Mouse (Mus musculus): ENCODE results near the gene Zfp574. TPM values are rescaled to one million over a fixed set of nuclear protein-coding genes. Genes with fewer than 3 reads are reported as not detected.

Zfp574 gene
- total RNA-seq (2014; rRNA removed) (37.4 and 38.0 TPM in 2 replicates), polyA plus RNA-seq (2015; fragmentation: Nextera tagmentation; extraction: Ambion mirVana) (30.9 and 31.9 TPM in 2 replicates)

DNA sequence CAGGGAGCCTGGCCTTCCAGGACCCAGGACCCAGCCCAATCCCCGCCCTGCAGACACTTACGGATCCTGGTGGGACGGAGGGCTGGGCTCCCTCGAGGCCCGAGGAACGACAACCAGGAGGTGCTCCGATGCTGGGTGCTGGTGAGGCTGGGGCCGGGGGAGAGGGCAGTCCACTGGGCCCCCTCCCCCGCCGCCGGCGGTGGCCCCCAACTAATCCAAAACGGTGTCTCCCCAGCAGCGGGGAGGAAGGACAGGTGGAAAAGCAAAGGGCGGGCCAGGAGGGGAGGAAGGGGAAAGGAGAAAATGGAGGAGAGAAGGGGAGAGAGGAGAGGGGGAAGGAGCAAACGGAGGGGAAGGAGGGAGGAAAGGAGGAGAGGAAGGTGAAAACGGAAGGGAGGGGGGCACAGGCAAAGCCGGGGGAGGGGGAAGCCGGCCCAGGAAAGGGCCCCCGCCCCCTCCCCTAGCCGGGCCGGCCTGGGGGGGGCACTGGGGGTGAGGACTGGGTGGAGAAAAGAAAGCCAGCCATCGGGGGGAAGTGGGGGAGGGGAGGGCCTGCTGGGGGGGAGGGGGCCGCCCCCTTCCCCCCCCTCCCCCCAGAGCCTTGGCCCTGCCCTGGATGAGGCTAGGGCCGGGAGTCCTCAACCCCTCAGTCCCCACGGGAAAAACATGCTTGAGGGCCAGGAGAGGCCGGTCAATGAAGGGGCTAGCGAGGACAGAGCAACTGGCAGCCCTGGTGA lies at the start of gene Zfp574, which contains the start of gene Grik5:
Gene Zfp574, plus strand, starts transcription at position 589 of the 737 bp plus-strand sequence.
Gene Grik5, minus strand, starts transcription at position 368 of the 737 bp plus-strand sequence.
- ATAC-seq (ENCODE audit: low FRiP score) (no peak), DNase-seq (ENCODE audit: low spot score) (peak; percentile 41)
- peak within 1 kb of the TSS; percentile 92 for H3K27ac ChIP-seq (ENCODE audit: low read depth, low read length)
- H3K27me3 ChIP-seq (ENCODE audit: insufficient read depth, low read length), result no peaks in the 10 kb centered on the region
- H3K36me3 ChIP-seq (ENCODE audit: insufficient read depth, low read length), result peaks cover 9% of the 10 kb centered on the region
- no peak for TF ChIP-seq CTCF (IDR thresholded peaks at IDR 0.05)
- WGBS, result 1% methylated on average over 21 of the region's 28 CpGs
- H3K4me3 ChIP-seq (ENCODE audit: low read depth, low read length), result peak within 1 kb of the TSS; percentile 85
- peak within 1 kb of the TSS; percentile 97 for H3K9ac ChIP-seq (replicated peaks; ENCODE audit: low read length, poor library complexity, severe bottlenecking)
- H3K4me2 ChIP-seq (ENCODE audit: low read depth, low read length, poor library complexity, severe bottlenecking), result peak within 1 kb of the TSS; percentile 91
- no peaks in the 10 kb centered on the region for H3K9me3 ChIP-seq (ENCODE audit: low read length)
- peaks cover 29% of the 10 kb centered on the region for H3K4me1 ChIP-seq (ENCODE audit: insufficient read depth, low read length)

- Histone ChIP-seq H3K36me3 (ENCODE audit: insufficient read depth, low read length) (peaks cover 59% of the 10 kb centered on the region), H3K4me3 (ENCODE audit: low read depth, low read length) (no peak overlapping the region), H3K4me1 (ENCODE audit: insufficient read depth, low read length) (no peaks in the 10 kb centered on the region), H3K27ac (ENCODE audit: low read depth, low read length) (no peak overlapping the region), H3K9ac (replicated peaks; ENCODE audit: low read length, poor library complexity, severe bottlenecking) (no peak overlapping the region), H3K27me3 (ENCODE audit: insufficient read depth, low read length) (no peaks in the 10 kb centered on the region), H3K4me2 (ENCODE audit: low read depth, low read length, poor library complexity, severe bottlenecking) (no peak overlapping the region), H3K9me3 (ENCODE audit: low read length) (no peaks in the 10 kb centered on the region)
- DNase-seq (ENCODE audit: low spot score), result no peak
- WGBS, result 60% methylated on average over 10 of the region's 10 CpGs
- peak; percentile 49 for TF ChIP-seq CTCF (IDR thresholded peaks at IDR 0.05)
- ATAC-seq (ENCODE audit: low FRiP score), result no peak
These were observed 46.4 kb upstream of the Zfp574 start for GRCm38 (mm10) chr7:25025855-25026439.

- no peaks in the 10 kb centered on the region for H3K4me1 ChIP-seq (ENCODE audit: insufficient read depth, low read length)
- WGBS, result 69% methylated on average over 7 of the region's 7 CpGs
- no peaks in the 10 kb centered on the region for H3K27me3 ChIP-seq (ENCODE audit: insufficient read depth, low read length)
- H3K4me3 ChIP-seq (ENCODE audit: low read depth, low read length), result no peak overlapping the region
- H3K9me3 ChIP-seq (ENCODE audit: low read length), result no peaks in the 10 kb centered on the region
- TF ChIP-seq CTCF (IDR thresholded peaks at IDR 0.05), result no peak
- H3K36me3 ChIP-seq (ENCODE audit: insufficient read depth, low read length), result peaks cover 58% of the 10 kb centered on the region
- no peak for DNase-seq (ENCODE audit: low spot score)
- no peak for ATAC-seq (ENCODE audit: low FRiP score)
- H3K27ac ChIP-seq (ENCODE audit: low read depth, low read length), result no peak overlapping the region
- H3K9ac ChIP-seq (replicated peaks; ENCODE audit: low read length, poor library complexity, severe bottlenecking), result no peak overlapping the region
- no peak overlapping the region for H3K4me2 ChIP-seq (ENCODE audit: low read depth, low read length, poor library complexity, severe bottlenecking)
These were observed 45.9 kb upstream of the Zfp574 start for GRCm38 (mm10) chr7:25026452-25026851.

DNA sequence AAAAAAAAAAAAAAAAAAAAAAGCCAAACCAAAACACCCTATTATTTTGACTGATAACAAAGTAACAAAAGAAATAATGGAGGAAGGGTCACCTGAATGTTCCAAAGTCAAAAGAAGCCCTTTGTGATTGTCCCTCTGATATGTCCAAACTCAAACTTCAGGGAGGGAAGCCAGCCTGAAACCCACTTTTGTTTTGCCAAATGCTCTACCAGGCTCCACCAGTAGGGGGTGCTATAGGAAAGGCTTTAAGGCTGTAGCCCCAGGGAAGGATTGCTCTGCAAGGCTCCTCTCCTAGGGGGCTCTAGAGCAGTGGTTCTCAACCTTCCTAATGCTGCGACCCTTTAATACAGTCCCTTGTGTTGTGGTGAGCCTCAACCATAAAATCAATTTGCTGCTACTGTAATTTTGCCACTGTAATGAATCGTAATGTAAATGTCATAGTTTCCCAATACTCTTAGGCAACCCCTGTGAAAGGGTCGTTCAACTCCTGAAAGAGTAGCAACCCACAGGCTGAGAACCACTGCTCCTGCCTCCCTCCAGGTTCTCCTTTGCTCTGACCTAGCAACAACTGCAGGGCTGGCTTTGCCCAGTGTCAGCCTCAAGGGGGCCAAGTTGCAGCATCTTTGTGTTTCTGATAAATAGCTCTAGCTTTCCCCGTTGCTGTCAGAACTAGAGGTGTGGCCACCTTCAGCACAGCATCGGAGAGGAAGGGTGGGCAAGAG lies 42.2 kb upstream of the Zfp574 start:
- WGBS, result 30% methylated on average over 5 of the region's 5 CpGs
- peaks cover 46% of the 10 kb centered on the region for H3K36me3 ChIP-seq (ENCODE audit: insufficient read depth, low read length)

DNA sequence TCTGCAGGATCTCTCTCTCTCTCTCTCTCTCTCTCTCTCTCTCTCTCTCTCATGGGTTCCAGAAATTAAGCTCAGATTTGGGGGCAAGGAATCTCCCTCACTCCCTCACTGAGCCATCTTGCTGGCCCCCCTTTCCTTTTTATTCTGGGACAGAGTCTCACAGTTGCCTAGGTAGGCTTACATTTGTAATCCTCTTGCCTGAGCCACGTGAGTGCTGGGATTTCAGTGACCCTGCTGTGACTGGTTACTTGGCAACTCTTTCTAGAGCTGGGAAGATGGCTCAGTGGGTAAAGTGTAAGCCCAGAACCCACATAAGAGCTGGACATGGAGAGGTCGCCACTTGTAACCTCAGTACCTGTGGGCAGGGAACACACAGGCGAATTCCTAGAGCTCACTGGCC lies 40.8 kb upstream of the Zfp574 start:
- no peak for DNase-seq (ENCODE audit: low spot score)
- ATAC-seq (ENCODE audit: low FRiP score), result no peak

More for the DNA sequence above, 42.2 kb upstream of the Zfp574 start:
- Histone ChIP-seq H3K4me1 (ENCODE audit: insufficient read depth, low read length) (no peaks in the 10 kb centered on the region), H3K27ac (ENCODE audit: low read depth, low read length) (peak overlapping the region; percentile 55), H3K9ac (replicated peaks; ENCODE audit: low read length, poor library complexity, severe bottlenecking) (no peak overlapping the region), H3K4me2 (ENCODE audit: low read depth, low read length, poor library complexity, severe bottlenecking) (no peak overlapping the region), H3K27me3 (ENCODE audit: insufficient read depth, low read length) (no peaks in the 10 kb centered on the region), H3K9me3 (ENCODE audit: low read length) (no peaks in the 10 kb centered on the region), H3K4me3 (ENCODE audit: low read depth, low read length) (no peak overlapping the region)
- TF ChIP-seq CTCF (IDR thresholded peaks at IDR 0.05), result peak; percentile 87
- DNase-seq (ENCODE audit: low spot score) (peak; percentile 85), ATAC-seq (ENCODE audit: low FRiP score) (peak; percentile 44; the same call in 1 of the 2 replicates)

More for the DNA sequence above, 40.8 kb upstream of the Zfp574 start:
- Histone ChIP-seq H3K9ac (replicated peaks; ENCODE audit: low read length, poor library complexity, severe bottlenecking) (no peak overlapping the region), H3K4me1 (ENCODE audit: insufficient read depth, low read length) (no peaks in the 10 kb centered on the region), H3K27ac (ENCODE audit: low read depth, low read length) (peak overlapping the region; percentile 55; the same call in 1 of the 2 replicates), H3K27me3 (ENCODE audit: insufficient read depth, low read length) (no peaks in the 10 kb centered on the region), H3K36me3 (ENCODE audit: insufficient read depth, low read length) (peaks cover 43% of the 10 kb centered on the region), H3K4me3 (ENCODE audit: low read depth, low read length) (no peak overlapping the region), H3K9me3 (ENCODE audit: low read length) (no peaks in the 10 kb centered on the region), H3K4me2 (ENCODE audit: low read depth, low read length, poor library complexity, severe bottlenecking) (no peak overlapping the region)
- TF ChIP-seq CTCF (IDR thresholded peaks at IDR 0.05), result no peak
- WGBS, result 49% methylated on average over 3 of the region's 3 CpGs

All from midbrain, postnatal 0 days (tissue).